13 mouse cellular contexts compared by ENCODE assay signal in the genomic region with DNA sequence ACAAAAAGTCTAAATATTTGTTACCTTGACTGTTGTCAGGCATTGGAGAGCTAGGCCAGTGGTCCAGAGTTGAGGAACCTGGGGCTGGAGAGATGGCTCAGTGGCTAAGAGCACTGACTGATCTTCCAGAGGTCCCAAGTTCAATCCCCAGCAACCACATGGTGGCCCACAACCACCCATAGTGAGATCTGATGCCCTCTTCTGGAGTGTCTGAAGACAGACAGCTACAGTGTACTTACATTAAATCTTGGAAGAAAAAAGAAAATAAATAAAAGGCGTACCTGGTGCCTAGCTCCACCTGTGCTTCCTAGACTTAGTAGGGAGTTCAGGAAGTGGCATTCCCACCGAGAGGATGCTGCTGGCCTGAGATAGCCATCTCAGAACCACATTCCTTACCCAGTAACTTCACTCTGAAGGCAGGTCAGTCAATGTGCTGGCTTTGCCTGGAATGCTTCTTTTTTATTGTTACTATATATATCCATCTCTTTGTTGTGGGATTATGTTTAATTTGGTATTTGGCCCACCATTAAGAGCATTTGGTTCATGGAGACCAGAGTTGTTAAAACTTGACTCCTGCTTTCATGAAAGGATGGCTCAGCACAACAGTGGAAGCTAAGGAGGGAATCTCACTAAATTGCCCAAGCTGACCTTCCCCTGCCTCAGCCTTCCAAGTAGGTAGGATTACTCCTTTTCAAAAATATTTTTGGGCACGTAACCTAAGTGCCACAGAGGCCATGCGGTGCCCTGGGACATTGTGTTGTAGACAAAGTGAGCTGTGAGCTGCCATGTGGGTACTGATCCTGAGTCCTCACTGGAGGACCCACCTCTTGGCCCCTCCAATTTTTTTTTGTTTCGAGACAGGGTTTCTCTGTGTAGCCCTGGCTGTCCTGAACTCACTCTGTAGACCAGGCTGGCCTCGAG. TPM values are rescaled to one million over a fixed set of nuclear protein-coding genes. Genes with fewer than 3 reads are reported as not detected.
A peak's percentile ranks its signal among the peaks of the same experiment; 100 is the strongest.
DNase-seq lines count a peak whose midpoint lies in the region; ATAC-seq and TF ChIP-seq lines count a peak whose summit lies in the region.
"Had no signal": no experiment of that assay in that cellular context is flagged by ENCODE, and none has a peak within 500 bp of the region (broad histone marks: within the 10 kb centered on the region; RNA-seq: fewer than 3 reads in every experiment).

No protein-coding gene starts in this region.

- H3K27ac ChIP-seq in limb, embryonic 12.5 days: peak overlapping the region; percentile 29; the same call in 1 of the 2 replicates
- H3K27ac ChIP-seq in limb, embryonic 10.5 days: no peak overlapping the region
- H3K27ac ChIP-seq in ES-Bruce4 (ENCODE audit: insufficient read depth, low read length): peak overlapping the region; percentile 73
- H3K27ac ChIP-seq in cortical plate, adult 2 months (ENCODE audit: insufficient read depth, low read length): no peak overlapping the region
- H3K27ac ChIP-seq: lung, embryonic 15.5 days had no signal

- H3K9me3 ChIP-seq in limb, embryonic 12.5 days: no peaks in the 10 kb centered on the region
- no peaks in the 10 kb centered on the region for H3K9me3 ChIP-seq in limb, embryonic 10.5 days (replicated peaks)
- H3K9me3 ChIP-seq in ES-Bruce4 (replicated peaks; ENCODE audit: control insufficient read depth, insufficient read depth, low read length, poor library complexity, severe bottlenecking): no peaks in the 10 kb centered on the region
- H3K9me3 ChIP-seq: G1E; lung, embryonic 15.5 days had no signal

- ATAC-seq in limb, embryonic 12.5 days (ENCODE audit: insufficient number of reproducible peaks, insufficient read depth, low FRiP score, low TSS enrichment, low read depth): no peak
- no peak for ATAC-seq in CD4-positive, CD25-positive, alpha-beta regulatory T cell, adult 4 months
- ATAC-seq: hindbrain, embryonic 16.5 days had no signal

- DNase-seq in limb, embryonic 10.5 days (ENCODE audit: low spot score): no peak
- no peak for DNase-seq in spleen, postnatal 10 days (ENCODE audit: low spot score in 2 of 2)
- DNase-seq: cerebellum, adult 11 months; kidney, adult 9 months; thymus, adult 2 months had no signal

- H3K79me2 ChIP-seq in myocyte (ENCODE audit: control insufficient read depth, insufficient read depth): peaks cover 23% of the 10 kb centered on the region

- no peak overlapping the region for H3K9ac ChIP-seq in limb, embryonic 12.5 days (replicated peaks)
- H3K9ac ChIP-seq in ES-Bruce4 (ENCODE audit: low read depth, poor library complexity, severe bottlenecking): peak overlapping the region; percentile 13; the same call in 1 of the 2 replicates
- H3K9ac ChIP-seq: lung, embryonic 15.5 days had no signal

- H3K4me3 ChIP-seq in limb, embryonic 12.5 days (replicated peaks): no peak overlapping the region
- H3K4me3 ChIP-seq in limb, embryonic 10.5 days: no peak overlapping the region
- H3K4me3 ChIP-seq in ES-Bruce4 (ENCODE audit: low read depth, low read length) (peak overlapping the region; percentile 8; the same call in 1 of the 2 replicates), myocyte (no peak overlapping the region)
- H3K4me3 ChIP-seq in cortical plate, adult 2 months (ENCODE audit: insufficient read depth, low read length): no peak overlapping the region
- H3K4me3 ChIP-seq: lung, embryonic 15.5 days had no signal

- peaks cover 9% of the 10 kb centered on the region; the same call in 1 of the 2 replicates for H3K4me1 ChIP-seq in limb, embryonic 12.5 days (replicated peaks)
- peaks cover 20% of the 10 kb centered on the region for H3K4me1 ChIP-seq in limb, embryonic 10.5 days
- no peaks in the 10 kb centered on the region for H3K4me1 ChIP-seq in ES-Bruce4 (ENCODE audit: control insufficient read depth, insufficient read depth, low read length)
- no peaks in the 10 kb centered on the region for H3K4me1 ChIP-seq in cortical plate, adult 2 months (ENCODE audit: control insufficient read depth, insufficient read depth, low read length)

- H3K27me3 ChIP-seq in limb, embryonic 12.5 days: no peaks in the 10 kb centered on the region
- H3K27me3 ChIP-seq in limb, embryonic 10.5 days (ENCODE audit: low read depth, poor library complexity, severe bottlenecking): no peaks in the 10 kb centered on the region
- H3K27me3 ChIP-seq in ES-Bruce4 (ENCODE audit: control insufficient read depth, insufficient read depth, low read length, poor library complexity, severe bottlenecking): no peaks in the 10 kb centered on the region
- H3K27me3 ChIP-seq in myocyte (ENCODE audit: control insufficient read depth, insufficient read depth, insufficient read length): no peaks in the 10 kb centered on the region
- H3K27me3 ChIP-seq: lung, embryonic 15.5 days had no signal

- TF ChIP-seq POLR2A in ES-Bruce4 (IDR thresholded peaks at IDR 0.05; ENCODE audit: insufficient read depth, low read length) (no peak), myocyte (IDR thresholded peaks at IDR 0.05; ENCODE audit: insufficient read length, low read depth) (peak; percentile 33)
- 0 out of 2 replicates have a peak, but pooled peaks have one; percentile 16 for TF ChIP-seq POLR2A in cortical plate, adult 2 months (IDR thresholded peaks at IDR 0.05; ENCODE audit: extremely low read depth, insufficient read depth, low read length)

- no peak overlapping the region for H3K4me2 ChIP-seq in limb, embryonic 12.5 days
- no peak overlapping the region for H3K4me2 ChIP-seq in myocyte (ENCODE audit: low read depth)
- H3K4me2 ChIP-seq: lung, embryonic 15.5 days had no signal

- peaks cover 58% of the 10 kb centered on the region for H3K36me3 ChIP-seq in limb, embryonic 12.5 days
- H3K36me3 ChIP-seq in limb, embryonic 10.5 days: peaks cover 65% of the 10 kb centered on the region
- H3K36me3 ChIP-seq in ES-Bruce4 (ENCODE audit: control insufficient read depth, insufficient read depth, low read length, poor library complexity, severe bottlenecking) (peaks cover 46% of the 10 kb centered on the region), myocyte (ENCODE audit: control insufficient read depth, insufficient read depth) (peaks cover 40% of the 10 kb centered on the region)

- 74% methylated on average over 6 of the region's 6 CpGs for WGBS in limb, embryonic 12.5 days
- WGBS in limb, embryonic 10.5 days: 69% methylated on average over 6 of the region's 6 CpGs

- H3ac ChIP-seq in myocyte (ENCODE audit: control insufficient read depth, insufficient read length): no peak overlapping the region

- TF ChIP-seq CTCF in ES-Bruce4 (IDR thresholded peaks at IDR 0.05; ENCODE audit: low read depth, low read length): no peak
- TF ChIP-seq CTCF in cortical plate, adult 2 months (IDR thresholded peaks at IDR 0.05; ENCODE audit: extremely low read depth, insufficient read depth, low read length): no peak

- TF ChIP-seq EP300 in ES-Bruce4 (IDR thresholded peaks at IDR 0.05; ENCODE audit: insufficient read depth, low read depth, low read length): no peak

TF ChIP-seq in myocyte, 11 proteins besides CTCF, POLR2A, EP300 and RAD21 (continues in another document):
- TF ChIP-seq MYOG (IDR thresholded peaks at IDR 0.05; ENCODE audit: control insufficient read depth in 1 of 3, insufficient read depth in 1 of 3, insufficient read length in 2 of 3, low read depth in 2 of 3): no peak
- TF ChIP-seq E2F4 (IDR thresholded peaks at IDR 0.05; ENCODE audit: insufficient read depth): no peak
- TF ChIP-seq TCF12 (IDR thresholded peaks at IDR 0.05; ENCODE audit: insufficient read depth, poor library complexity, severe bottlenecking): no peak

RNA-seq across cellular contexts. Expression of a gene that starts 6.5 kb away (rescaled TPM):
- polyA plus RNA-seq in limb, embryonic 12.5 days (2016; fragmentation: Nextera tagmentation; extraction: Ambion mirVana): 892 and 981 TPM in 2 replicates
- 842 and 1,039 TPM in 2 replicates for polyA plus RNA-seq in limb, embryonic 10.5 days (2016; fragmentation: Nextera tagmentation; extraction: Ambion mirVana)
- polyA plus RNA-seq in ES-Bruce4 (2011; ENCODE audit: insufficient read depth, insufficient read length, low read depth, missing spikeins) (2,253 and 2,515 TPM in 2 replicates), myocyte (2012; fragmentation: generic; extraction: Trizol) (3,907 TPM)
- 499 and 554 TPM in 2 replicates for polyA plus RNA-seq in cortical plate, adult 2 months (2012; rRNA removed)
- 100 to 1,000 TPM; 663 to 923 TPM for polyA plus RNA-seq in CD4-positive, CD25-positive, alpha-beta regulatory T cell, adult 4 months (2017; shearing (Covaris generic))

RNA-seq across cellular contexts. Expression of a gene that starts 15.8 kb away (rescaled TPM):
- polyA plus RNA-seq in limb, embryonic 12.5 days (2016; fragmentation: Nextera tagmentation; extraction: Ambion mirVana): 2.5 and 2.7 TPM in 2 replicates
- polyA plus RNA-seq in limb, embryonic 10.5 days (2016; fragmentation: Nextera tagmentation; extraction: Ambion mirVana): 2.5 and 3.5 TPM in 2 replicates
- polyA plus RNA-seq in ES-Bruce4 (2011; ENCODE audit: insufficient read depth, insufficient read length, low read depth, missing spikeins): 12.1 and 12.5 TPM in 2 replicates
- polyA plus RNA-seq in cortical plate, adult 2 months (2012; rRNA removed): 16.0 and 19.5 TPM in 2 replicates
- polyA plus RNA-seq in myocyte (2012; fragmentation: generic; extraction: Trizol): 17.4 TPM
- 10 to 100 TPM; 12.2 to 13.2 TPM for polyA plus RNA-seq in CD4-positive, CD25-positive, alpha-beta regulatory T cell, adult 4 months (2017; shearing (Covaris generic))

RNA-seq across cellular contexts. Expression of a gene that starts 23.0 kb away (rescaled TPM):
- not detected in 2 replicates for polyA plus RNA-seq in limb, embryonic 12.5 days (2016; fragmentation: Nextera tagmentation; extraction: Ambion mirVana)
- not detected in 2 replicates for polyA plus RNA-seq in limb, embryonic 10.5 days (2016; fragmentation: Nextera tagmentation; extraction: Ambion mirVana)
- polyA plus RNA-seq in ES-Bruce4 (2011; ENCODE audit: insufficient read depth, insufficient read length, low read depth, missing spikeins) (not detected in 2 replicates), myocyte (2012; fragmentation: generic; extraction: Trizol) (0.18 TPM)
- polyA plus RNA-seq in cortical plate, adult 2 months (2012; rRNA removed): 0.68 and 1.8 TPM in 2 replicates
- polyA plus RNA-seq in CD4-positive, CD25-positive, alpha-beta regulatory T cell, adult 4 months (2017; shearing (Covaris generic)): 1 to 10 TPM; 3.2 to 6.2 TPM

RNA-seq across cellular contexts. Expression of a gene that starts 24.0 kb away (rescaled TPM):
- 4.2 and 5.1 TPM in 2 replicates for polyA plus RNA-seq in limb, embryonic 12.5 days (2016; fragmentation: Nextera tagmentation; extraction: Ambion mirVana)
- polyA plus RNA-seq in limb, embryonic 10.5 days (2016; fragmentation: Nextera tagmentation; extraction: Ambion mirVana): 5.5 and 5.9 TPM in 2 replicates
- 60.9 and 65.8 TPM in 2 replicates for polyA plus RNA-seq in ES-Bruce4 (2011; ENCODE audit: insufficient read depth, insufficient read length, low read depth, missing spikeins)
- 14.6 and 14.9 TPM in 2 replicates for polyA plus RNA-seq in cortical plate, adult 2 months (2012; rRNA removed)
- polyA plus RNA-seq in myocyte (2012; fragmentation: generic; extraction: Trizol): 20.2 TPM
- 10 to 100 TPM; 18.5 to 19.2 TPM for polyA plus RNA-seq in CD4-positive, CD25-positive, alpha-beta regulatory T cell, adult 4 months (2017; shearing (Covaris generic))

RNA-seq across cellular contexts. Expression of a gene that starts 32.9 kb away (rescaled TPM):
- polyA plus RNA-seq in limb, embryonic 12.5 days (2016; fragmentation: Nextera tagmentation; extraction: Ambion mirVana): 106 and 108 TPM in 2 replicates
- 116 and 124 TPM in 2 replicates for polyA plus RNA-seq in limb, embryonic 10.5 days (2016; fragmentation: Nextera tagmentation; extraction: Ambion mirVana)
- polyA plus RNA-seq in ES-Bruce4 (2011; ENCODE audit: insufficient read depth, insufficient read length, low read depth, missing spikeins): 109 and 112 TPM in 2 replicates
- polyA plus RNA-seq in cortical plate, adult 2 months (2012; rRNA removed): 0.40 and 0.54 TPM in 2 replicates
- polyA plus RNA-seq in myocyte (2012; fragmentation: generic; extraction: Trizol): 18.5 TPM
- 1 to 10 TPM; 2.8 to 8.7 TPM for polyA plus RNA-seq in CD4-positive, CD25-positive, alpha-beta regulatory T cell, adult 4 months (2017; shearing (Covaris generic))

Comparison
In these comparisons a context has a peak if more than half of its experiments do, and no peak if none do; other contexts are left out.
1. H3K27ac ChIP-seq: peak in limb, embryonic 12.5 days (single experiment) and ES-Bruce4 (single experiment); none in limb, embryonic 10.5 days (single experiment) and cortical plate, adult 2 months (single experiment).